Mouse (Mus musculus) stomach, postnatal 0 days (tissue): ENCODE results near the gene Arfgap2. TPM values are rescaled to one million over a fixed set of nuclear protein-coding genes. Genes with fewer than 3 reads are reported as not detected.
A peak's percentile ranks its signal among the peaks of the same experiment; 100 is the strongest.

Experiments
- ATAC-seq: fragments of 200-750 bp; cut with Nextera tagmentation; 2 replicates; pipeline ENCODE4 v1.8.0; 2017; ENCODE audit not compliant: low FRiP score, low TSS enrichment
- DNase-seq: peaks from one replicate; pipeline ENCODE4 v3.0.0-alpha.2; 2016; ENCODE audit warnings: low spot score
- H3K27ac ChIP-seq: fragments of 300-500 bp; sonication (generic); replicated peaks from 2 replicates; pipeline ENCODE4 v1.5.1; 2014; ENCODE audit warnings: mild to moderate bottlenecking, control low read depth
- H3K27me3 ChIP-seq: fragments of 300-500 bp; sonication (generic); 2 replicates; pipeline ENCODE4 v1.6.1; 2014; ENCODE audit warnings: low read length; ENCODE audit not compliant: control insufficient read depth, insufficient read depth
- H3K36me3 ChIP-seq: fragments of 300-500 bp; sonication (generic); 2 replicates; pipeline ENCODE4 v1.6.1; 2014; ENCODE audit warnings: low read length, mixed read lengths; ENCODE audit not compliant: control insufficient read depth, insufficient read depth
- H3K4me1 ChIP-seq: fragments of 300-500 bp; sonication (generic); replicated peaks from 2 replicates; pipeline ENCODE4 v1.6.1; 2014; ENCODE audit warnings: antibody characterized with exemption; ENCODE audit not compliant: control insufficient read depth, insufficient read depth
- H3K4me2 ChIP-seq: fragments of 300-500 bp; sonication (generic); replicated peaks from 2 replicates; pipeline ENCODE4 v1.6.1; 2014; ENCODE audit warnings: low read depth, mild to moderate bottlenecking, control low read depth, moderate library complexity
- H3K4me3 ChIP-seq: fragments of 300-500 bp; sonication (generic); 2 replicates; pipeline ENCODE4 v1.5.1; 2014; ENCODE audit warnings: low read depth, low read length, control low read depth
- H3K9ac ChIP-seq: fragments of 300-500 bp; sonication (generic); 2 replicates; pipeline ENCODE4 v1.6.1; 2014; ENCODE audit warnings: mild to moderate bottlenecking, low read length, control low read depth, mixed read lengths
- H3K9me3 ChIP-seq: fragments of 300-500 bp; sonication (generic); 2 replicates; pipeline ENCODE4 v1.6.1; 2016; ENCODE audit warnings: low read length; ENCODE audit not compliant: control insufficient read depth
- CTCF ChIP-seq: IDR thresholded peaks from 2 replicates; pipeline ENCODE4 v1.5.1; 2016; ENCODE audit warnings: antibody characterized with exemption, low read depth, mild to moderate bottlenecking, moderate library complexity
- EP300 ChIP-seq: optimal IDR thresholded peaks from 2 replicates; pipeline ENCODE3; 2016; ENCODE audit warnings: antibody characterized with exemption
- WGBS: fragments of 180-500 bp; shearing (Covaris S2); extraction: QIAGEN DNeasy Blood & Tissue Kit; methylation state at CpG from one replicate; pipeline ENCODE4 v1.1.7; 2014; 5-methylcytosine and 5-hydroxymethylcytosine counted together
- polyA plus RNA-seq: library from polyadenylated mRNA; unstranded; fragments of >200 nt; fragmentation: Nextera tagmentation; extraction: Ambion mirVana; gene quantifications from 2 replicates; pipeline ENCODE4 v1.2.1, GENCODE M21; 2015

Gene Arfgap2
- polyA plus RNA-seq, 1 experiment from 2014 or later, result 46.7 TPM

- Histone ChIP-seq H3K27ac (peak overlapping the region; percentile 35), H3K4me3 (no peak overlapping the region), H3K4me1 (peaks cover 6% of the 10 kb centered on the region; the same call in 1 of the 2 replicates), H3K4me2 (no peak overlapping the region), H3K9me3 (no peaks in the 10 kb centered on the region), H3K36me3 (no peaks in the 10 kb centered on the region), H3K9ac (no peak overlapping the region), H3K27me3 (no peaks in the 10 kb centered on the region)
- DNase-seq (no peak), ATAC-seq (no peak)
- TF ChIP-seq EP300 (no peak), CTCF (no peak)
- WGBS, result 56% methylated on average over 15 of the region's 15 CpGs
Observed at GRCm38 (mm10) chr2:91324761-91325421, 60.1 kb downstream of the Arfgap2 start.

Other genes starting within 250 kb of the Arfgap2 start
- 1.3 and 1.8 TPM in 2 replicates for gene Rapsn, start 229.4 kb upstream of the Arfgap2 start, polyA plus RNA-seq
- gene Psmc3, start 211.0 kb upstream of the Arfgap2 start, polyA plus RNA-seq, result 203 and 211 TPM in 2 replicates
- 19.1 and 19.4 TPM in 2 replicates for gene Slc39a13, start 194.6 kb upstream of the Arfgap2 start, polyA plus RNA-seq
- gene Spi1, start 182.6 kb upstream of the Arfgap2 start, polyA plus RNA-seq, result 6.4 and 7.0 TPM in 2 replicates
- gene Mybpc3, start 146.8 kb upstream of the Arfgap2 start, polyA plus RNA-seq, result 0.02 and 0.07 TPM in 2 replicates
- 7.5 and 8.7 TPM in 2 replicates for gene Madd, start 81.1 kb upstream of the Arfgap2 start, polyA plus RNA-seq
- gene Nr1h3, start 62.1 kb upstream of the Arfgap2 start, polyA plus RNA-seq, result 1.8 and 2.2 TPM in 2 replicates
- 11.6 and 13.5 TPM in 2 replicates for gene Acp2, start 62.1 kb upstream of the Arfgap2 start, polyA plus RNA-seq
- gene Ddb2, start 28.0 kb upstream of the Arfgap2 start, polyA plus RNA-seq, result 11.0 and 12.5 TPM in 2 replicates
- 46.2 and 52.2 TPM in 2 replicates for gene Pacsin3, start 9.0 kb upstream of the Arfgap2 start, polyA plus RNA-seq
- 19.1 and 20.3 TPM in 2 replicates for gene 1110051M20Rik, start 179.7 kb downstream of the Arfgap2 start, polyA plus RNA-seq
- 3.0 and 3.4 TPM in 2 replicates for gene Lrp4, start 192.5 kb downstream of the Arfgap2 start, polyA plus RNA-seq